Mouse (Mus musculus) MEL (cell line): ENCODE measurements at regions not wholly inside any gene's neighbourhood (a gene's known extent, or its start where the extent isn't known, plus 50 kb on each side); places are given as distances from the start of the nearest gene placed in this dataset.

Experiments used
- DNase-seq: peaks from one replicate; pipeline ENCODE4 v3.0.0; 2011; ENCODE audit warnings: low read depth, low spot score
- H3K27ac ChIP-seq: 2 replicates; pipeline ENCODE4 v1.5.1; 2012; ENCODE audit warnings: low read depth, mild to moderate bottlenecking, control low read depth, low read length, moderate library complexity; ENCODE audit not compliant: control insufficient read depth
- H3K27me3 ChIP-seq, 2 experiments: fragments of 150-350 bp in 1 of 2; sonication (generic) in 1 of 2; 2 replicates each; pipeline ENCODE4 v1.6.1; 2012; ENCODE audit warnings: low read length in 2 of 2, mild to moderate bottlenecking in 2 of 2, improper control_type of control experiment in 1 of 2, moderate library complexity in 1 of 2; ENCODE audit not compliant: insufficient read depth in 2 of 2, control insufficient read depth in 1 of 2
- H3K36me3 ChIP-seq, 2 experiments: 2 replicates each; pipeline ENCODE4 v1.6.1; 2012 to 2014; ENCODE audit warnings: low read length in 2 of 2, improper control_type of control experiment in 1 of 2, inconsistent platforms in 1 of 2, mild to moderate bottlenecking in 1 of 2; ENCODE audit not compliant: insufficient read depth in 2 of 2, control insufficient read depth in 1 of 2
- H3K4me1 ChIP-seq, 2 experiments: fragments of 150-350 bp in 1 of 2; sonication (generic) in 1 of 2; 2 replicates each; pipeline ENCODE4 v1.6.1; 2012; ENCODE audit warnings: low read length in 2 of 2, improper control_type of control experiment in 1 of 2, mild to moderate bottlenecking in 1 of 2; ENCODE audit not compliant: insufficient read depth in 2 of 2, control insufficient read depth in 1 of 2
- H3K4me3 ChIP-seq, 2 experiments: fragments of 150-350 bp in 1 of 2; sonication (generic) in 1 of 2; 2 replicates each; pipeline ENCODE4 v1.5.1; 2012; ENCODE audit warnings: low read depth in 2 of 2, low read length in 2 of 2, mild to moderate bottlenecking in 2 of 2, moderate library complexity in 2 of 2, control low read depth in 1 of 2, improper control_type of control experiment in 1 of 2; ENCODE audit not compliant: control insufficient read depth in 1 of 2, insufficient read depth in 1 of 2
- H3K79me2 ChIP-seq: 2 replicates; pipeline ENCODE4 v1.6.1; 2012; ENCODE audit warnings: mild to moderate bottlenecking, low read length, moderate library complexity; ENCODE audit not compliant: control insufficient read depth, poor library complexity, insufficient read depth
- H3K9ac ChIP-seq: 2 replicates; pipeline ENCODE4 v1.6.1; 2012; ENCODE audit warnings: low read depth, mild to moderate bottlenecking, control low read depth, low read length, moderate library complexity; ENCODE audit not compliant: control insufficient read depth, poor library complexity, severe bottlenecking
- H3K9me3 ChIP-seq: fragments of 150-350 bp; sonication (generic); replicated peaks from 2 replicates; pipeline ENCODE4 v1.6.1; 2012; ENCODE audit warnings: mild to moderate bottlenecking, low read length, improper control_type of control experiment, moderate library complexity; ENCODE audit not compliant: insufficient read depth
- BHLHE40 ChIP-seq: IDR thresholded peaks from 2 replicates; pipeline ENCODE4 v1.6.1; 2012; ENCODE audit warnings: low read depth, mild to moderate bottlenecking, inconsistent platforms, low read length, improper control_type of control experiment, borderline replicate concordance
- CHD2 ChIP-seq: IDR thresholded peaks from 2 replicates; pipeline ENCODE4 v1.6.1; 2011; ENCODE audit warnings: low read length, improper control_type of control experiment
- ELF1 ChIP-seq: IDR thresholded peaks from 2 replicates; pipeline ENCODE4 v1.6.1; 2014; ENCODE audit warnings: low read depth, mild to moderate bottlenecking, inconsistent platforms, low read length, improper control_type of control experiment, moderate library complexity
- ETS1 ChIP-seq: IDR thresholded peaks from 2 replicates; pipeline ENCODE4 v1.6.1; 2012; ENCODE audit warnings: low read depth, mild to moderate bottlenecking, inconsistent platforms, low read length, improper control_type of control experiment, moderate library complexity
- GABPA ChIP-seq: IDR thresholded peaks from 2 replicates; pipeline ENCODE4 v1.6.1; 2012; ENCODE audit warnings: low read depth, mild to moderate bottlenecking, inconsistent platforms, low read length, improper control_type of control experiment, moderate library complexity
- GATA1 ChIP-seq: IDR thresholded peaks from 2 replicates; pipeline ENCODE4 v1.6.1; 2011; ENCODE audit warnings: low read depth, low read length, improper control_type of control experiment
- HCFC1 ChIP-seq: IDR thresholded peaks from 2 replicates; pipeline ENCODE4 v1.6.1; 2012; ENCODE audit warnings: low read depth, mild to moderate bottlenecking, inconsistent platforms, low read length, improper control_type of control experiment, moderate library complexity
- JUND ChIP-seq: IDR thresholded peaks from 2 replicates; pipeline ENCODE4 v1.6.1; 2011; ENCODE audit warnings: low read depth, mild to moderate bottlenecking, improper control_type of control experiment, low read length
- MXI1 ChIP-seq: IDR thresholded peaks from 2 replicates; pipeline ENCODE4 v1.6.1; 2011; ENCODE audit warnings: mild to moderate bottlenecking, low read depth, low read length, improper control_type of control experiment
- MYB ChIP-seq: IDR thresholded peaks from 2 replicates; pipeline ENCODE4 v1.6.1; 2011; ENCODE audit warnings: mild to moderate bottlenecking, low read depth, low read length, improper control_type of control experiment
- MYC ChIP-seq: IDR thresholded peaks from 2 replicates; pipeline ENCODE4 v1.6.1; 2011; ENCODE audit warnings: low read depth, mild to moderate bottlenecking, low read length, improper control_type of control experiment, moderate library complexity
- NELFE ChIP-seq: IDR thresholded peaks from 2 replicates; pipeline ENCODE4 v1.6.1; 2011; ENCODE audit warnings: low read depth, low read length, improper control_type of control experiment
- POLR2A ChIP-seq, 2 experiments: IDR thresholded peaks; 2 replicates each; pipeline ENCODE4 v1.6.1; 2011 to 2012; ENCODE audit warnings: low read length in 2 of 2, mild to moderate bottlenecking in 2 of 2, control low read depth in 1 of 2, improper control_type of control experiment in 1 of 2, low read depth in 1 of 2, moderate library complexity in 1 of 2; ENCODE audit not compliant: control insufficient read depth in 1 of 2, insufficient read depth in 1 of 2, poor library complexity in 1 of 2
- POLR2AphosphoS2 ChIP-seq: IDR thresholded peaks from 2 replicates; pipeline ENCODE4 v1.6.1; 2011; ENCODE audit warnings: low read length, improper control_type of control experiment
- POLR2AphosphoS5 ChIP-seq: IDR thresholded peaks from 2 replicates; pipeline ENCODE4 v1.6.1; 2012; ENCODE audit warnings: low read depth, borderline replicate concordance, mild to moderate bottlenecking, inconsistent platforms, low read length, moderate library complexity, mixed read lengths
- SMC3 ChIP-seq: IDR thresholded peaks from 2 replicates; pipeline ENCODE4 v1.6.1; 2011; ENCODE audit warnings: low read depth, low read length, improper control_type of control experiment
- TAL1 ChIP-seq: IDR thresholded peaks from 2 replicates; pipeline ENCODE4 v1.6.1; 2012; ENCODE audit warnings: mild to moderate bottlenecking, inconsistent platforms, low read length, moderate library complexity, mixed read lengths
- TBP ChIP-seq: IDR thresholded peaks from 2 replicates; pipeline ENCODE4 v1.8.0; 2011; ENCODE audit warnings: low read depth, low read length, improper control_type of control experiment
- TCF12 ChIP-seq: IDR thresholded peaks from 2 replicates; pipeline ENCODE4 v1.6.1; 2014; ENCODE audit warnings: low read depth, mild to moderate bottlenecking, inconsistent platforms, low read length, improper control_type of control experiment, moderate library complexity
- UBTF ChIP-seq: IDR thresholded peaks from 2 replicates; pipeline ENCODE4 v1.6.1; 2012; ENCODE audit warnings: low read depth, mild to moderate bottlenecking, inconsistent platforms, low read length, improper control_type of control experiment, moderate library complexity, borderline replicate concordance; ENCODE audit not compliant: insufficient read depth
- USF2 ChIP-seq, 2 experiments: IDR thresholded peaks; 2 replicates each; pipeline ENCODE4 v1.6.1; 2011 to 2012; ENCODE audit warnings: improper control_type of control experiment in 2 of 2, low read length in 2 of 2, borderline replicate concordance in 1 of 2, inconsistent platforms in 1 of 2, low read depth in 1 of 2, mild to moderate bottlenecking in 1 of 2; ENCODE audit not compliant: insufficient read depth in 1 of 2
- ZMIZ1 ChIP-seq: IDR thresholded peaks from 2 replicates; pipeline ENCODE4 v1.6.1; 2012; ENCODE audit warnings: low read depth, mild to moderate bottlenecking, inconsistent platforms, low read length, improper control_type of control experiment, moderate library complexity
- ZNF384 ChIP-seq: IDR thresholded peaks from 2 replicates; pipeline ENCODE4 v1.6.1; 2012; ENCODE audit warnings: low read depth, mild to moderate bottlenecking, inconsistent platforms, low read length, improper control_type of control experiment

GRCm38 (mm10) chr7:40753490-40753889 lies 144.6 kb upstream of the Vstm2b start:
- H3K9ac ChIP-seq = no peak overlapping the region
- no peak overlapping the region for H3K4me3 ChIP-seq
- no peak for DNase-seq
- H3K4me1 ChIP-seq = no peaks in the 10 kb centered on the region
- H3K27ac ChIP-seq = no peak overlapping the region
- no peaks in the 10 kb centered on the region for H3K9me3 ChIP-seq
- H3K79me2 ChIP-seq = no peaks in the 10 kb centered on the region
- no peaks in the 10 kb centered on the region for H3K36me3 ChIP-seq
- TF ChIP-seq POLR2AphosphoS2 (no peak), UBTF (no peak), CHD2 (no peak), MYB (no peak), MYC (no peak), USF2 (IDR thresholded peaks at IDR 0.05; ENCODE audit: borderline replicate concordance in 1 of 2, insufficient read depth in 1 of 2, low read depth in 1 of 2, low read length in 2 of 2) (no peak), NELFE (no peak), TAL1 (no peak), GATA1 (no peak), JUND (no peak), BHLHE40 (no peak), ETS1 (no peak), GABPA (no peak), ZMIZ1 (no peak)
- no peaks in the 10 kb centered on the region for H3K27me3 ChIP-seq

GRCm38 (mm10) chr7:40762520-40762919 lies 135.6 kb upstream of the Vstm2b start:
- no peaks in the 10 kb centered on the region for H3K9me3 ChIP-seq
- no peak overlapping the region for H3K4me3 ChIP-seq
- H3K36me3 ChIP-seq = no peaks in the 10 kb centered on the region
- no peak overlapping the region for H3K9ac ChIP-seq
- TF ChIP-seq HCFC1 (no peak), TAL1 (no peak), TBP (no peak), GATA1 (no peak), TCF12 (no peak), ELF1 (no peak), MXI1 (no peak), ZNF384 (no peak), POLR2AphosphoS5 (no peak), ZMIZ1 (no peak), SMC3 (no peak), POLR2A (IDR thresholded peaks at IDR 0.05; ENCODE audit: control insufficient read depth in 1 of 2, insufficient read depth in 1 of 2, low read depth in 1 of 2, low read length in 2 of 2, poor library complexity in 1 of 2) (no peak)
- peak; percentile 2 for DNase-seq
- no peaks in the 10 kb centered on the region for H3K27me3 ChIP-seq
- H3K27ac ChIP-seq = no peak overlapping the region
- no peaks in the 10 kb centered on the region for H3K79me2 ChIP-seq
- no peaks in the 10 kb centered on the region for H3K4me1 ChIP-seq
